Mouse (Mus musculus) urinary bladder, adult 18-20 months (tissue): ENCODE measurements at regions not wholly inside any gene's neighbourhood (a gene's known extent, or its start where the extent isn't known, plus 50 kb on each side); places are given as distances from the start of the nearest gene placed in this dataset.

Experiments used
- DNase-seq, 2 experiments: peaks; one replicate each; pipeline ENCODE4 v3.0.0; 2022; ENCODE audit warnings: low spot score in 2 of 2, mixed read lengths in 2 of 2

DNA sequence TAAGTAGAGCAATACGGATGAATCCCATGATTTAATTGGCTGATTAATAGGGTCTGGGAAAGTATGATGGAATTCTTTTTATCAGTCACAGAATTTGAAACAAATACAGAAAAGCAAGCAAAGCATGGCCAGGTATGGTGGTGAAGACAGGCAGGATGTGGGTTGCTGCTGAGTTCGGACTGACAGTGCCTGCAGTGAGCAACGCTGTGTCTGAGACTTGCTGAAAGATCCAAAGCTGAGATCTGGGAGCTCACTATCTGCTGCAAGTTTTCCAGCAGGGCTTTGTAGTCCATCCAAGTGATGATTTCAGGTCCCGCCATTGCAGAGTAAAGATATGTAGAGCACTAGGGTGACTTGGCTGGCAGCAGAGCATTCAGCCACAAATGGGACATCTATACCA lies 189.3 kb upstream of the Ahr start:
- no peak for DNase-seq

DNA sequence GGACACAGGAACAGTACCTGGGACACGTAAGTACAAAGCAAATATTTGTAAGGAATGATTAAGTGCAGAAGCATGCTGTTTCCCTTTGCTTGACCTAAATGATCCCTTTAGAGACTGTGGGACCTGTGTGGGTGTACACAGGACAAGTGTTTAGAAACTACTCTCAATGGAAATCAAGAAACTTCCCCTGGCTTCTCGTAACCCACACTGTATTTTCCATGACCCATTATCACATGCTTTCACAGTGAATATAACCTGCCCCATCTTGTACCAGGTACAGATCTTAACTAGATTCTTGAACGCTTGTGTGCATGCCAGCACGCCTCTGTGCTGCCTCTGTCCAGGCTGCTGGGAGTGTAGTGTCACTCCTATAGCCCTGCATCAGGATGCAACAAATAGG lies 177.8 kb upstream of the Ahr start:
- DNase-seq, result peak in 1 of 2 experiments; percentile 14

DNA sequence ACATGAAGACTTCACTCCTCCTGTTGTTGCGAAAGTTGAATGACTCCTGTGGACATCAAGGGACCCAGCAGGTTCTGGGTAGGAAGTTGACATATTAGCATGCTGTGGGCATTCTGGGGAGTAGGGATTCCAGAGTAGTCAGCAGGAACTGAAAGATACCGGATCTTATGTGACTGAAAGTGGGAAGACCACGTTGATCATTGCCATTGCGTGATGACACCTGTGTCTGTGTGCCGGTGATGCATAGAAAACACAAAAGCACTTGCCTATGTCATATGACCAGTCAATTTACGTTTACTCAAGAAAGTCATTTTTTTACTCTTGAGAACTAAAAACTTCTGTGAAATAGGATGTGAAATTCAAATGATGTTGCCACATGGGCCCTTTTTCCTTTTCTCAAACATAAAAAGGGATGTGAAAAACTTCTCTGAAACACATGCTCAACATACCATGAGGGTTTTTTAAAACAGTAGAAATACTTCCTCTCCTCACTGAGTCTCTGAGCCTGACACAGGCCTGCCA lies 176.8 kb upstream of the Ahr start:
- DNase-seq, result no peak

DNA sequence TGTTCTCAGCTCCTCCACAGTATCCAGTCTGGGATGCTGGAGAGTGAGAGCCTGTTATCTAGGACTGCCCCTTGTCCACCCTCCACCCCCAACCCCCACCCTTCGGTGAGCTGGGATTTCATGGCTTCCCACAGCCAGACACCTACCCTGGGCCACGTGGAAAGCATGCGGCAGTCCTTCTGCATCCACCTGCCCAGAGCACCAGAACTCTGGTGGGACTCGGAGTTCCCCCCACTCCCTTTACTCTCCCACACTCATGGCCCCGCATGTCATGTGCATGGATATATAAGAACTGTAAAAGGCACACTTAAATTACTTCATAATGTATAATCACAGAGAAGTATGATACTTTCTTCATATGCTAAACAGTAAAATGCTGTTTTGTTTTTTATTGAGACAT lies 175.5 kb upstream of the Ahr start:
- DNase-seq, result no peak

DNA sequence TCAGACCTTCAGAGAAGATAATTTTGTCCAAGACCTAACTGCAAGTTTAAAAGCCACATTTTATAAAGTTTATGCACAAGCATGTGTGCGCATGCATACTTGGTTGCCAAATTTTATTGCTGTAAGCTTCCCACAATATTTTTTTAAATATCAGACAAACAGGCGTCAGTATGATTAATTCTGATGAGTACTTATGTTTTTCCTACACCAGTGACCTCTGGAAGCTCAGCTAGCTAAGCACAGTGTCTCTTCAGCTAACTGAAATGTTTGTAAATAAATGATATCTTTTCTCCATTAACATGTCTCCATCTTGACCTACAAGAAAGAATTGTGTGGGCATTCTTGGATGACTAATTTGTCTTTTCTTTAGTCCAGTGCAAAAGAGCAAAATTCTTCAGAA lies 168.6 kb upstream of the Ahr start:
- DNase-seq, result no peak

DNA sequence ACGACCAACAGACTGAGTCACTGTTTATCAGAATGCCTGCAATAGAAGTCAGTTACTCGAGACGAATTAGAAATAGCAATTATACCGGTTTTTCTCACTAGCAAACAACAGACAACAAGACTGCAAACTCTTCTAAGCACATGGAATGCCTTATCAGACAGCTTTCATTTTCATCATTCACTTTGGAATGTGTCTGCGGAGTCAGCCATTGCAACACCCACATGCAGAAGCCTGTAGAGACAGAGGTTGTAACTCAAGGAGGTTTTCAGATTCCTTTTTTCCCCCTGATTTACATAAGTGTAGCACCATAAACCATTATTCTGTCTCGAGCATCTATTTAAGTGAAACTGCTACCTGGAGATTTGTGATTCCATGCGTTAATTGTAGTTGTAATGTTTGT lies 167.8 kb upstream of the Ahr start:
- DNase-seq, result no peak

DNA sequence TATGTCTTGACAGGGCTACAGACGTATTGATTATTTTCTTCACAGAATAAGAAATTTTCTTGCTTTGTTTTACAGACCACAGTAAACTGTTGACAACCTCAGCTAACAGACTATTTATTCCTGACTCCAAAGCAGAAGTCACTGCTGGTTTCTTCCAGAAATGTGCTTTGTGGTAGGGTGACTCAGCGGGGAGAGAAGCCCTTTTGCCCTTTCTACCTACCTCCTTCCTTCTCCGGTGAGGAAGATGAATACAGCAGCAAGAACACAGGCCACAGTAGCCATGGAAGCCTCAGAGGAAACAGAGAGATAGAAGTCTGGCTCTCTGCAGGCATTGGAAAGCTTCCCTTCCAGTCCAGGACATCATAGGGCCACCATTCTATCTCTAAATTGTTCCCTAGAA lies 159.4 kb upstream of the Ahr start:
- no peak for DNase-seq

DNA sequence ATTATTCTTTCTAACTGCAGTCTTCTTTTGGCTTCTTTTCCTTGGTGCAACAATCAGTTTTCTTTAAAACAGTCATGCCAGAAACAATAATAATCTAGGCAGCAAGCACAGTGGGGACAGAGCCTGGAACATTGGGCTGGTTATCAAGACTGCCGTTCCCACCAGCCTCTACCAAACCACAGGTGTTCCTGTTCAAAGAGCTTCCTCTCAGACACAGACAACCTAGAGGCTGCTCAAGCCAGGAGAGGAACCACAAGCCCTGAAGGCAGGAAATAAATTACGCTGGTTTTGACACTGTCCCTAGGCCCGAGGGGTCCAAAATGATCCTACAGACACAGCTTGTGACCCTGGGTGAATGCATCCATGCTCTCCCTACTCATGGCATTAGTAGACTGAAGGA lies 156.1 kb upstream of the Ahr start:
- no peak for DNase-seq

DNA sequence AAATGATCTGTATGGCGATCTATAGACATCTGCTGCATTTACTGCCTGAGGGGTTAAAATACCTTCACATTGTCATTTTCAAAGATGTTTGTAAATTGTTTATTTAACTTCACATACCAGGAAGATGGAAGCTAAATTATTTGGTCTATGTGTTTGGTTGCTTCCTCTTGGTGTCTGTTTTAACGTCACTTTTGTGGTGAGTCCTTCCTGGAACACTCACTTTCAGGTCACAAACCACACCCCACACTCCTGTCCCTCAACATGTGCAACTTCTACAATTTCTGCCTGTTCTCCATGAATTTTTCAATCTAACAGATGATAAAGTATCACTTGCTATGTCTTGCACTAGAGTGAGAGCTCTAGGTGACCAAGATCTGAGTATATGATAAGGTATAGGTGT lies 151.4 kb upstream of the Ahr start:
- DNase-seq, result no peak

DNA sequence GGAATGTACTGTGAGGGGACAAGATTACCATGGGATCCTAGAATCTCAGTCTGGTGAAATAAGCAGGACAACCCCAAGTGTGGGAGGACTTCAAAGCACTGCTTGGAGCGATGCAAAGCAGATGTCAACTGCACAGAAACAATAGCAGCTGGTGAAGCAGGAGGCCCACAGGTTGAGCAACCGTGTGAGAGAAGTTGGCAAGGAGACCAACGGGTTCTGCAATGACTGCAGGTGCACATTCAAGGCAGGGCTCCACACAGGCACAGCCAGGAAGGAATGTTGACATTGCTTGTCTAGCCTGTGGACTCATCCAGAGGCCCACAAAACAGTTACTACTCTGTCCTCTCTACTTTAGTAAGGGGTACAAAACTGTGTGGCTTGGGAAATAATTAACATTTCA lies 150.4 kb upstream of the Ahr start:
- DNase-seq, result no peak

DNA sequence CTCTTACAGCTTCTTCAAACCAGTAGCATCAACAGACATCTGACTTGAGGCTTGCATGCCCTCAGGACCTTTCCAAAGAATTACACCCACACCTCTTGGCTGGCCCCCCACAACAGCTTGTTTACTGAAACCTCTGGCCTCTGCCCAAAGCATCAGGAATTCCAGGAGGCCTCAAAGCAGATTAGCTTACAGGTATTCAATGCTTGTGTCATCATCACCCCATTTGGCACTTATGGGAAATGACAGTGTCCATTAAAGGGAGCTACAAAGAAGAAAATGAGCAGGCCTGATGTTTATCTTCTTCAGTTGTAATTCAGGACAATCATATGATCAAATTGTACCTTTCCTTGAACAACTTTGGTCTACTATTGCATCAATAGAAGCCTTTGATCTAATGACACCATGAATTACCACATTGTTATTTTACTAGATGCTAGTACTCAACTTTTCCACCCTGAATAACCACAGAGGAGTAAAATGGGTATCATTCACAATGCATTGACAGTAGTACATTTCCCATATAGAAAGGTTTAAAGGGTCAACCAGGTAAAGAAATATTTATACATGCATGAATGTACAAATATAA lies 147.1 kb upstream of the Ahr start:
- DNase-seq, result no peak

DNA sequence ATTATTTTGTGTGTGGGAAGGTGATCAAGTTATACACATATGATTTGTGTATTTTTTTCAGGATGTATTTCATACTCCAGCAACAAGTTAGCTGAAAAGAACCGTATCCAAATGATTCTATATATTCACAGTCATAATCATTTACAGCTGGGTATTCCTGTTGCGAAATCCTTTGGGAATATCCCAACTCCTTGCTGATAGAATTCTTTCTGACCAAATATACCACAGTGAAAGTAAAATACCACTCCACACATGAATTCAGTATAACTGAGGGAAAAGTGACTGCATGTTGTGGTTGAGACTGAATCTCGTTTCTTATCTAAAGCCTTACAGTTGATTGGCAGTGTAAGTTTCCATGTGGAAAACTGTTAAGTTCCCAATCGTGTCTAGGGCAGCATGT lies 145.1 kb upstream of the Ahr start:
- no peak for DNase-seq

DNA sequence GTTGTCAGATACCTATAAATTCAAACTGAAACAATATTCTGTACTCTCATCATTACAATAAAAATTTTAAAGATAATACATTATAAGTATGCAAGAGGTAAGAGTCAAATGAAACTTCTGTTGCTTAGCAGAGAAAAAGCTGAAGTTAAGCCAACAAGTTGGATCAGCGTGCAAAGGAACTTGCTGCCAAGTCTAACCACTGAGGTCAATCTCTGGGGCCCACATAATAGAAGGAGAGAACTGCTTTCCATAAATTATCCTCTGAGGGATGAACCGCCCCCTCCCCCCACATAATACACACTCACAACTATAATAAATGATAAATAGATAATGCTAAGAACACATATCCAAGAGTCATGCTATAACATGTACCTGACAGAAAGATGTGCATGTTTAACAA lies 144.2 kb upstream of the Ahr start:
- DNase-seq, result no peak

DNA sequence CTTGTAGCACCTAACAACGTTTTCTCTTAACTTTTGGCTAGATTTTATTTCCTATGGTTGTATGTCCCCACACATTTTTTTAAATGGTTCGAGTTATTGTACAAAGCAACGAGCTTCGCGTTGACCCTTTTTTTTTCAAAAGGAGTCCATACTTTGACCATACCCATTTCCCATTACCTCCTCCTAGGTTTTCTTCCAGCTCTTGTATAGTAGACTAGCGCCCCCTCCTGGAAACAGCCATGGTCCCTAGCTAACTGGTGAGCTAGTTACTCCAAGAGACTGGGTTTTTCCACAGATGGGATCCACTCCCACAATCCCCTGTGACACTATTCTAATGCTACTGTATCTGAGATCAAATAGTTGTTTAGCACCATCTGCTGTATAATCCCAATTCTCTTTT lies 139.6 kb upstream of the Ahr start:
- DNase-seq, result peak in 1 of 2 experiments; percentile 11

DNA sequence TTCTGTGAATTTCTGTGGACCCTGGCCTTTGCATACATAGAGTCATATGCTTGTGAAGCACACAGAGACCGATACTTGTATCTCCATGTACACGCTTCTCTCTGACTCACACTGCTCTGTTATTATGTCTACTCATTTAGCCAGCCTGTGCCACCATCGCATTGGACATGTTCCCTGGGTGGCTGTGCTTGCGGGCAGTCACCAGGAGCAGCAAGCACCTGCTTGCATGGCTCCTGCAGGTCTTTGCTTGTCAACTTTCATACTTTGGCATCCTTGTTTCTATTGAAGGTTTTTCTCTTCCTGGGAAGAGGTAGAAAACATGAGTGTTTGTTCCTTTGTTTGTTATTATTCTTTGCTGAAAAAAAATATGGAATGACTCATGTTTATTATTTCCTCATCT lies 136.1 kb upstream of the Ahr start:
- peak in 1 of 2 experiments; percentile 46 for DNase-seq

DNA sequence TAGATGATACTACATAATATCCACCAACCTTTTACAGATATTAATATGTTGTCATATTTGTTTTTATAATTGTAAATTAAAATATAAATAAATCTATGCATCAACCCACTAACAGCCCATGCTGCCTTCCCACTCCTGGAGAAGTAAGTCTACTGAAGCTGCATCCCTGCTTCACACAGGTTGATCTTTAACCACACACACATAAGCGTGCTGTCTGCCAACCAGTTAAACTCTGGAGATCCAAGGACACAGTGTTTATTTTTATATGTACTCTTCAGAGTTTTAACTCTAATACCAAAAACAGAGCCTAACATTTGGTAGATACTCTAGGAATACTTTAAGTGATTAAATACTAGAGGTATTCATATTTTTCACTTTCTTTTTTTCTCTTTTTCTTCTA lies 133.9 kb upstream of the Ahr start:
- DNase-seq, result no peak

DNA sequence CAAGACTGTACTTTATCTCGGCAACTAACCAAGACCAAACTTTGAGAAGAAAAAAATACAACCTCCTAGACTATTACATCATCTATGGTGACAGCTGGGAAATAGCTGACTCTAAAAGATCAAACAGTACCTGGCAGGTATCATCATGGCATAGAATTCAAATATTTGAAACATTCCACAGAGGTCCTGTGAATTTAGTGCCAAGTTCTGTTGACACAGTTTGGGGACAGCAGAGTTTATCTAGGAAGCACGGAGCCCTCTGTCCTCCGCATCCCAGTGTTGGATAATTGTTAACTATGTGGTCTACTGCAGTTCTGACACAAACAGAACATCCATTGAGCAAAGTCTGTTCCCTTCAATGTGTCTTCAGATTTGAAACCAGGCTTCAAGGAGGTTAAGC lies 132.9 kb upstream of the Ahr start:
- DNase-seq, result no peak

DNA sequence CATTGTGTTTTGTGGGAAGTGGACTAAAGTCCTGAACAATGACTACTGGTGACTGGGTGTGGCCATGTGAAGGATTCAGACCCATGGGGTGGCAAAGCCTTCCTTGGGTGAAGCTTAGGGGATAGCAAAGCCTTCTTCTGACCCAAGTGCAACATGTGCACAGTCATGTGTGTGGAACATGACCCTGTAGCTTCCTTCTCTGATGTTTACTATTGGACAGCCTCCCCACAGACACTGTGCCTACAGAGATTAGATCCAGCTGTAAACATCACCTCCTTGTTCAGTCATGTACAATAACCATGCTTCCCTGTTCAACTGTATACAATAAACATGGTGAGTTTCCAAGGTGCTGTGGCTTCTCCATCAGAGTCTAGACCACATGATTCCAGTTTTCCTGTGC lies 132.4 kb upstream of the Ahr start:
- DNase-seq, result no peak

DNA sequence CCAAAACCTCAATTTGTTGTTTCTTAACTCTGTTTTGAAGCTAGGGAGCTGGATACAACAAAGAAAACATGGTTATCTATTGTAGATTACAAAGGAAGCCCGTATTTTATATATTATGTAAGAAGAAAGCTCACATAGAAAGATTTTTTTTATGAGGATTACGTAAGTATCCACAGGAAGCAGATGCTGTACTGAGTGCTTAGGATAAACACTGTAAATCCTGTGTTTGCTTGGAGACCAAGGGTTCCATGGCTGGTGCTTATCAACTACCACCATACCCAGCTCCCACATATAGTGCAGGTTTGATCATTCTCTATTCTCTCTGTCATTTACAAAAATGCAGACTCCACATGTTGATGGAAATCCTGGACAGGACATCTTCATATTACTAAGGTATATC lies 131.2 kb upstream of the Ahr start:
- DNase-seq, result no peak

DNA sequence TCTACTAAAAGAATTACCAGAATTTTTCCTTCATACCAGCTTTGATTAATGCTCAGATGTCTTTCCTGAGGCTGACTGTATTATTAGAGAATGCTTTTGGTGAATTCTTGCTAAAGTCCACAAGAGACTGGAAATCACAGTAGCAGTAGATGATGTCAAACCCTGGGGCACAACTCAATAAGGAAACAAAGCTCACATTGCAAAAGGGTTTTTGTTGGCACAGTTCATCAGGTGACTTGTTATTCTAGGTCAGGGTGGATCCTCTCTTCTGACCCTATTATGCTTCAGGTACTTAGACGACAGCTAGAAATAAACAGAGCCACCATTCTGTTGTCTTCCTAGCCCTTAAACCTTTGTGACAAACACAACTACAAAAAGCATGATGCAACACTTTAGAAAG lies 128.2 kb upstream of the Ahr start:
- no peak for DNase-seq

DNA sequence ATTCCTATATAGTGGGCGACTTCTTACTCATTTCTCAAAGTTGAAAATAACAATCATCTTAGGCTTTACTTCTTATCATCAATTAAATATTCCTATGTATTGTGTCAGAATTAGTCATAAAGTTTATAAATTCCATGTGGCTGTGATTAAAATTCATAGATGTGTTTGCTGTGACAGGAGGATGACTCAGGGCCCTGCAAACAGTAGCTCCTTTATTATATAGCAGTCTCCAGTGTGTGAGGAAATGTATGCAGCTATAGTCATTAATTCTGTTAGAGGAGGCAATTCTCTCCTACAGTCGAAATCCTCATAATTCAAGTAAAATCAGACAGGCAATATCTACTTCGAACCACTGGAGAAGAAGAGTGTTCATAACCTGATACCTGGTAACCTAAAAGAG lies 121.7 kb upstream of the Ahr start:
- DNase-seq, result no peak

DNA sequence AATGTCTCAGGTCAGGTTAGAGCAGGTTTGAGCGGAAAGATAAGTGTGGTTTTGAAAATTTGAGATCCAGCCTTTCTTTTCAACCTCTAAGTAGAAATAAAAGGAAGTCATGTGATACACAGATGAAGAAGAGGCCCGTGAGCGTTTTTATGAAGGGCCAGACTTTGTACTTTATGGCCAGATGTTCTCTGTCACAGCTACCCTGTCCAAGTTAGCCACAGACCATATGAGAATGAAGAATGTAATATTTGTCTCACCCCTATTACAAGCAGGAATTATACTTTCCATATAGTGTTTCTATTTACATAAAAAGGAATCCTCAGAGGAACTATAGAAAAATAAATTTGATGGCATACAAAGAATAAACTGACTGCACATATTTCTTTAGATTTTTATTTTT lies 114.9 kb upstream of the Ahr start:
- no peak for DNase-seq

DNA sequence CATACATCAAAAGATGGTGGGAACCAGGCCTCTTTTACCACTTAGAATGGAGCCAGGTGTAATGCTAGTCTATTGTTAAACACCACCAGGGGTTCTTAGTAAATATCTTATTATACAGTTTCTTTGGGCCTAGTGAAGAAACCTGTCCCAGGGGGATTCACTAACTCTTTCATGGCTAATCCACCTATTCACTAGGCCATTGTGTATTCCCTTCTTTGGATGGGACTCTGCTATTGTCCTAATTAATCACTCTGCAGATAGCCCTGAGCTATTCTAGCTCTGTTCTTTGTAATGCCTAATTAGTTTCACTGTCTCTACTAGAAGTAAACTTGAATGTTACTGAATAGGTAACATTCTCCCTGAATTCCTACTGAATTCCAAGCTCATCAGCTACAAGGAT lies 107.6 kb upstream of the Ahr start:
- DNase-seq, result no peak

DNA sequence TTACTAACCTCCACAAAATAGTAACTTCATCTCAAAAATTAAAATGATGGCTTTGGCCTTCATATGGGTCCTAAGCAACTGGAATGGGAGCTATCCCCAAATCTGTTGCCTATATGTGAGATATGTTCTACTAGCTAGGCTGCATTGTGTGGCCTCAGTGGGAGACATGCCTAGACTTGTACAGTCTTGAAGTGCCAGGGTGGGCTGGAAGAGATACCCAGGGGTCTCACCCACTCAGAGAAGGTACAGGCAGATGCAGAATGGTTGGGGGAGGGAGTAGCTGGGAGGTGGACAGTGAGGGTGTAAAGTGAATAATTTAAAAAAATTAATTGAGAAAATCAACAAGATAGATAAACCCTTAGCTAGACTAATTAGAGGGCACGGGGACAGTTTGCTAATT lies 106.9 kb upstream of the Ahr start:
- no peak for DNase-seq
